Mouse (Mus musculus) MEL (cell line): ENCODE results near the gene Gsg1l. TPM values are rescaled to one million over a fixed set of nuclear protein-coding genes. Genes with fewer than 3 reads are reported as not detected.

Source experiments
- DNase-seq: peaks from one replicate; pipeline ENCODE4 v3.0.0; 2011; ENCODE audit warnings: low read depth, low spot score
- H3K27ac ChIP-seq: 2 replicates; pipeline ENCODE4 v1.5.1; 2012; ENCODE audit warnings: low read depth, mild to moderate bottlenecking, control low read depth, low read length, moderate library complexity; ENCODE audit not compliant: control insufficient read depth
- H3K27me3 ChIP-seq, 2 experiments: fragments of 150-350 bp in 1 of 2; sonication (generic) in 1 of 2; 2 replicates each; pipeline ENCODE4 v1.6.1; 2012; ENCODE audit warnings: low read length in 2 of 2, mild to moderate bottlenecking in 2 of 2, improper control_type of control experiment in 1 of 2, moderate library complexity in 1 of 2; ENCODE audit not compliant: insufficient read depth in 2 of 2, control insufficient read depth in 1 of 2
- H3K36me3 ChIP-seq, 2 experiments: 2 replicates each; pipeline ENCODE4 v1.6.1; 2012 to 2014; ENCODE audit warnings: low read length in 2 of 2, improper control_type of control experiment in 1 of 2, inconsistent platforms in 1 of 2, mild to moderate bottlenecking in 1 of 2; ENCODE audit not compliant: insufficient read depth in 2 of 2, control insufficient read depth in 1 of 2
- H3K4me1 ChIP-seq, 2 experiments: fragments of 150-350 bp in 1 of 2; sonication (generic) in 1 of 2; 2 replicates each; pipeline ENCODE4 v1.6.1; 2012; ENCODE audit warnings: low read length in 2 of 2, improper control_type of control experiment in 1 of 2, mild to moderate bottlenecking in 1 of 2; ENCODE audit not compliant: insufficient read depth in 2 of 2, control insufficient read depth in 1 of 2
- H3K4me3 ChIP-seq, 2 experiments: fragments of 150-350 bp in 1 of 2; sonication (generic) in 1 of 2; 2 replicates each; pipeline ENCODE4 v1.5.1; 2012; ENCODE audit warnings: low read depth in 2 of 2, low read length in 2 of 2, mild to moderate bottlenecking in 2 of 2, moderate library complexity in 2 of 2, control low read depth in 1 of 2, improper control_type of control experiment in 1 of 2; ENCODE audit not compliant: control insufficient read depth in 1 of 2, insufficient read depth in 1 of 2
- H3K79me2 ChIP-seq: 2 replicates; pipeline ENCODE4 v1.6.1; 2012; ENCODE audit warnings: mild to moderate bottlenecking, low read length, moderate library complexity; ENCODE audit not compliant: control insufficient read depth, poor library complexity, insufficient read depth
- H3K9ac ChIP-seq: 2 replicates; pipeline ENCODE4 v1.6.1; 2012; ENCODE audit warnings: low read depth, mild to moderate bottlenecking, control low read depth, low read length, moderate library complexity; ENCODE audit not compliant: control insufficient read depth, poor library complexity, severe bottlenecking
- H3K9me3 ChIP-seq: fragments of 150-350 bp; sonication (generic); replicated peaks from 2 replicates; pipeline ENCODE4 v1.6.1; 2012; ENCODE audit warnings: mild to moderate bottlenecking, low read length, improper control_type of control experiment, moderate library complexity; ENCODE audit not compliant: insufficient read depth
- BHLHE40 ChIP-seq: IDR thresholded peaks from 2 replicates; pipeline ENCODE4 v1.6.1; 2012; ENCODE audit warnings: low read depth, mild to moderate bottlenecking, inconsistent platforms, low read length, improper control_type of control experiment, borderline replicate concordance
- CHD1 ChIP-seq: IDR thresholded peaks from 2 replicates; pipeline ENCODE4 v1.6.1; 2012; ENCODE audit warnings: low read depth, mild to moderate bottlenecking, inconsistent platforms, low read length, improper control_type of control experiment
- CHD2 ChIP-seq: IDR thresholded peaks from 2 replicates; pipeline ENCODE4 v1.6.1; 2011; ENCODE audit warnings: low read length, improper control_type of control experiment
- ETS1 ChIP-seq: IDR thresholded peaks from 2 replicates; pipeline ENCODE4 v1.6.1; 2012; ENCODE audit warnings: low read depth, mild to moderate bottlenecking, inconsistent platforms, low read length, improper control_type of control experiment, moderate library complexity
- HCFC1 ChIP-seq: IDR thresholded peaks from 2 replicates; pipeline ENCODE4 v1.6.1; 2012; ENCODE audit warnings: low read depth, mild to moderate bottlenecking, inconsistent platforms, low read length, improper control_type of control experiment, moderate library complexity
- KAT2A ChIP-seq: conservative IDR thresholded peaks from 2 replicates; pipeline ENCODE4 v1.6.1; 2012; ENCODE audit warnings: low read depth, low read length, improper control_type of control experiment, inconsistent platforms
- MAZ ChIP-seq: IDR thresholded peaks from 2 replicates; pipeline ENCODE4 v1.6.1; 2012; ENCODE audit warnings: low read depth, mild to moderate bottlenecking, inconsistent platforms, low read length, improper control_type of control experiment
- MEF2A ChIP-seq: IDR thresholded peaks from 2 replicates; pipeline ENCODE4 v1.6.1; 2014; ENCODE audit warnings: low read depth, mild to moderate bottlenecking, inconsistent platforms, low read length, improper control_type of control experiment; ENCODE audit not compliant: poor library complexity, insufficient replicate concordance, severe bottlenecking; ENCODE audit errors: extremely low read depth
- MXI1 ChIP-seq: IDR thresholded peaks from 2 replicates; pipeline ENCODE4 v1.6.1; 2011; ENCODE audit warnings: mild to moderate bottlenecking, low read depth, low read length, improper control_type of control experiment
- MYC ChIP-seq: IDR thresholded peaks from 2 replicates; pipeline ENCODE4 v1.6.1; 2011; ENCODE audit warnings: low read depth, mild to moderate bottlenecking, low read length, improper control_type of control experiment, moderate library complexity
- NELFE ChIP-seq: IDR thresholded peaks from 2 replicates; pipeline ENCODE4 v1.6.1; 2011; ENCODE audit warnings: low read depth, low read length, improper control_type of control experiment
- POLR2A ChIP-seq, 2 experiments: IDR thresholded peaks; 2 replicates each; pipeline ENCODE4 v1.6.1; 2011 to 2012; ENCODE audit warnings: low read length in 2 of 2, mild to moderate bottlenecking in 2 of 2, control low read depth in 1 of 2, improper control_type of control experiment in 1 of 2, low read depth in 1 of 2, moderate library complexity in 1 of 2; ENCODE audit not compliant: control insufficient read depth in 1 of 2, insufficient read depth in 1 of 2, poor library complexity in 1 of 2
- POLR2AphosphoS5 ChIP-seq: IDR thresholded peaks from 2 replicates; pipeline ENCODE4 v1.6.1; 2012; ENCODE audit warnings: low read depth, borderline replicate concordance, mild to moderate bottlenecking, inconsistent platforms, low read length, moderate library complexity, mixed read lengths
- RCOR1 ChIP-seq: IDR thresholded peaks from 2 replicates; pipeline ENCODE4 v1.6.1; 2012; ENCODE audit warnings: low read depth, mild to moderate bottlenecking, inconsistent platforms, low read length, improper control_type of control experiment
- SIN3A ChIP-seq: IDR thresholded peaks from 2 replicates; pipeline ENCODE4 v1.6.1; 2012; ENCODE audit warnings: low read length, improper control_type of control experiment, inconsistent platforms
- SMC3 ChIP-seq: IDR thresholded peaks from 2 replicates; pipeline ENCODE4 v1.6.1; 2011; ENCODE audit warnings: low read depth, low read length, improper control_type of control experiment
- TAL1 ChIP-seq: IDR thresholded peaks from 2 replicates; pipeline ENCODE4 v1.6.1; 2012; ENCODE audit warnings: mild to moderate bottlenecking, inconsistent platforms, low read length, moderate library complexity, mixed read lengths
- USF1 ChIP-seq: IDR thresholded peaks from 2 replicates; pipeline ENCODE4 v1.6.1; 2014; ENCODE audit warnings: low read depth, mild to moderate bottlenecking, inconsistent platforms, low read length, improper control_type of control experiment, moderate library complexity
- USF2 ChIP-seq, 2 experiments: IDR thresholded peaks; 2 replicates each; pipeline ENCODE4 v1.6.1; 2011 to 2012; ENCODE audit warnings: improper control_type of control experiment in 2 of 2, low read length in 2 of 2, borderline replicate concordance in 1 of 2, inconsistent platforms in 1 of 2, low read depth in 1 of 2, mild to moderate bottlenecking in 1 of 2; ENCODE audit not compliant: insufficient read depth in 1 of 2
- ZMIZ1 ChIP-seq: IDR thresholded peaks from 2 replicates; pipeline ENCODE4 v1.6.1; 2012; ENCODE audit warnings: low read depth, mild to moderate bottlenecking, inconsistent platforms, low read length, improper control_type of control experiment, moderate library complexity
- polyA plus RNA-seq, 2 experiments: library from polyadenylated mRNA; stranded (reverse) in 1 of 2; unstranded in 1 of 2; fragments of >175 nt in 1 of 2; fragments of >200 nt in 1 of 2; gene quantifications; 2 replicates each; pipeline versions ENCODE4 v1.2.1 to v1.2.4; 2012; ENCODE audit warnings: low replicate concordance in 2 of 2, low read depth in 1 of 2; ENCODE audit not compliant: insufficient read length in 2 of 2, insufficient read depth in 1 of 2, missing spikeins in 1 of 2
- total RNA-seq: library from RNA; depleted of rRNA; stranded (reverse); fragments of 300-350 nt; gene quantifications from 2 replicates; pipeline ENCODE4 v1.2.3, GENCODE M21; 2012

The Gsg1l gene
- total and polyA plus RNA-seq, 3 experiments = not detected

- Histone ChIP-seq H3K36me3 (no peaks in the 10 kb centered on the region), H3K79me2 (no peaks in the 10 kb centered on the region), H3K9me3 (no peaks in the 10 kb centered on the region), H3K4me3 (no peak overlapping the region), H3K4me1 (no peaks in the 10 kb centered on the region), H3K9ac (no peak overlapping the region), H3K27ac (no peak overlapping the region), H3K27me3 (no peaks in the 10 kb centered on the region)
- DNase-seq = no peak
- TF ChIP-seq CHD2 (no peak), CHD1 (no peak)
Observed at GRCm38 (mm10) chr7:126086321-126086741, 4.1 kb upstream of the Gsg1l start.

GRCm38 (mm10) chr7:126085154-126085553 is 2.9 kb upstream of the Gsg1l start:
- H3K27me3 ChIP-seq = no peaks in the 10 kb centered on the region
- no peaks in the 10 kb centered on the region for H3K4me1 ChIP-seq
- H3K36me3 ChIP-seq = no peaks in the 10 kb centered on the region
- no peak for DNase-seq
- H3K9me3 ChIP-seq = no peaks in the 10 kb centered on the region
- no peak overlapping the region for H3K27ac ChIP-seq
- no peaks in the 10 kb centered on the region for H3K79me2 ChIP-seq
- TF ChIP-seq SMC3 (no peak), MAZ (no peak), CHD2 (no peak), MEF2A (no peak), TAL1 (no peak), MXI1 (no peak), HCFC1 (no peak), NELFE (no peak), USF2 (IDR thresholded peaks at IDR 0.05; ENCODE audit: borderline replicate concordance in 1 of 2, insufficient read depth in 1 of 2, low read depth in 1 of 2, low read length in 2 of 2) (no peak), ZMIZ1 (no peak), POLR2A (IDR thresholded peaks at IDR 0.05; ENCODE audit: control insufficient read depth in 1 of 2, insufficient read depth in 1 of 2, low read depth in 1 of 2, low read length in 2 of 2, poor library complexity in 1 of 2) (no peak), ETS1 (no peak), POLR2AphosphoS5 (no peak), BHLHE40 (no peak), MYC (no peak), RCOR1 (no peak), USF1 (no peak), SIN3A (no peak), KAT2A (no peak)
- no peak overlapping the region for H3K4me3 ChIP-seq
- H3K9ac ChIP-seq = no peak overlapping the region
